In genomic region chr8:46005596-46005995, GRCm38 (mm10) we compare ENCODE assay signal across 10 mouse cellular contexts. TPM values are rescaled to one million over a fixed set of nuclear protein-coding genes. Genes with fewer than 3 reads are reported as not detected.
DNase-seq lines count a peak whose midpoint lies in the region; ATAC-seq and TF ChIP-seq lines count a peak whose summit lies in the region.
"Had no signal": no experiment of that assay in that cellular context is flagged by ENCODE, and none has a peak within 500 bp of the region (broad histone marks: within the 10 kb centered on the region; RNA-seq: fewer than 3 reads in every experiment).

Ankrd37 (minus strand) TSS chr8:46005707.

- peaks cover 3% of the 10 kb centered on the region for H3K4me1 ChIP-seq in kidney, embryonic 15.5 days
- peaks cover 2% of the 10 kb centered on the region; the same call in 1 of the 2 replicates for H3K4me1 ChIP-seq in kidney, adult 2 months (ENCODE audit: control insufficient read depth, insufficient read depth, low read length)
- peaks cover 3% of the 10 kb centered on the region; the same call in 1 of the 2 replicates for H3K4me1 ChIP-seq in hindbrain, embryonic 14.5 days (replicated peaks; ENCODE audit: control insufficient read depth, insufficient read depth, low read length)
- no peaks in the 10 kb centered on the region; the same call in 1 of the 2 replicates for H3K4me1 ChIP-seq in neural tube, embryonic 12.5 days

- no peak for TF ChIP-seq POLR2A in kidney, adult 2 months (IDR thresholded peaks at IDR 0.05; ENCODE audit: low read depth, low read length)
- TF ChIP-seq POLR2A in brain, embryonic 14.5 days (IDR thresholded peaks at IDR 0.05; ENCODE audit: borderline replicate concordance, extremely low read depth, insufficient read depth, insufficient read length, poor library complexity, severe bottlenecking), result no peak

- H3K36me3 ChIP-seq in kidney, embryonic 15.5 days, result no peaks in the 10 kb centered on the region
- no peaks in the 10 kb centered on the region for H3K36me3 ChIP-seq in kidney, adult 2 months (ENCODE audit: control insufficient read depth, insufficient read depth, low read length)
- no peaks in the 10 kb centered on the region for H3K36me3 ChIP-seq in hindbrain, embryonic 14.5 days (replicated peaks; ENCODE audit: control insufficient read depth, insufficient read depth)
- no peaks in the 10 kb centered on the region for H3K36me3 ChIP-seq in neural tube, embryonic 12.5 days

- H3K9me3 ChIP-seq in kidney, embryonic 15.5 days (replicated peaks), result no peaks in the 10 kb centered on the region
- no peaks in the 10 kb centered on the region for H3K9me3 ChIP-seq in hindbrain, embryonic 14.5 days (ENCODE audit: control insufficient read depth, low read length)
- no peaks in the 10 kb centered on the region for H3K9me3 ChIP-seq in neural tube, embryonic 12.5 days

- H3K4me3 ChIP-seq in kidney, embryonic 15.5 days (replicated peaks), result no peak within 1 kb of the TSS
- H3K4me3 ChIP-seq in kidney, adult 2 months (ENCODE audit: insufficient read depth, low read depth, low read length), result no peak within 1 kb of the TSS
- no peak within 1 kb of the TSS for H3K4me3 ChIP-seq in hindbrain, embryonic 14.5 days (replicated peaks; ENCODE audit: low read length)
- H3K4me3 ChIP-seq in neural tube, embryonic 12.5 days, result no peak within 1 kb of the TSS
- no peak within 1 kb of the TSS for H3K4me3 ChIP-seq in left cerebral cortex, adult 2 months

- intact Hi-C loops in left cerebral cortex, adult 2 months (cut with DNase I), result no loop called here

- no peak within 1 kb of the TSS for H3K9ac ChIP-seq in kidney, embryonic 15.5 days
- H3K9ac ChIP-seq in hindbrain, embryonic 14.5 days, result no peak within 1 kb of the TSS
- no peak within 1 kb of the TSS for H3K9ac ChIP-seq in neural tube, embryonic 12.5 days

- H3K27ac ChIP-seq in kidney, embryonic 15.5 days, result no peak within 1 kb of the TSS
- no peak within 1 kb of the TSS for H3K27ac ChIP-seq in kidney, adult 2 months (ENCODE audit: insufficient read depth, low read depth, low read length)
- no peak within 1 kb of the TSS for H3K27ac ChIP-seq in hindbrain, embryonic 14.5 days
- no peak within 1 kb of the TSS for H3K27ac ChIP-seq in neural tube, embryonic 12.5 days
- no peak within 1 kb of the TSS for H3K27ac ChIP-seq in left cerebral cortex, adult 2 months

- no peaks in the 10 kb centered on the region for H3K27me3 ChIP-seq in kidney, embryonic 15.5 days
- no peaks in the 10 kb centered on the region for H3K27me3 ChIP-seq in kidney, adult 2 months (replicated peaks; ENCODE audit: control insufficient read depth, insufficient read depth, low read length)
- H3K27me3 ChIP-seq in hindbrain, embryonic 14.5 days (ENCODE audit: control insufficient read depth, insufficient read depth, low read length), result no peaks in the 10 kb centered on the region
- H3K27me3 ChIP-seq in neural tube, embryonic 12.5 days (replicated peaks), result no peaks in the 10 kb centered on the region

- DNase-seq in kidney, adult 2 months, result no peak
- no peak for DNase-seq in brain, embryonic 14.5 days (ENCODE audit: low read depth)
- no peak for DNase-seq in hindbrain, embryonic 14.5 days (ENCODE audit: low spot score)
- no peak for DNase-seq in embryo, embryonic 10 days (ENCODE audit: low spot score)
- DNase-seq in gastrocnemius, postnatal 25 days, result no peak
- no peak for DNase-seq in left cerebral cortex, adult 2 months (ENCODE audit: extremely low spot score in 1 of 2, low spot score in 2 of 2)
- DNase-seq: cerebellum, adult 11-12 months; kidney, adult 11 months had no signal

- H3K4me2 ChIP-seq in kidney, embryonic 15.5 days, result no peak within 1 kb of the TSS
- no peak within 1 kb of the TSS for H3K4me2 ChIP-seq in hindbrain, embryonic 14.5 days (replicated peaks)
- no peak within 1 kb of the TSS for H3K4me2 ChIP-seq in neural tube, embryonic 12.5 days (replicated peaks)

- no peak for ATAC-seq in kidney, embryonic 15.5 days (replicated peaks; ENCODE audit: low FRiP score)
- no peak for ATAC-seq in hindbrain, embryonic 14.5 days (ENCODE audit: low FRiP score)
- no peak for ATAC-seq in neural tube, embryonic 12.5 days (ENCODE audit: low FRiP score, low read depth)

- no peak for TF ChIP-seq CTCF in kidney, adult 2 months (conservative IDR thresholded peaks at IDR 0.05; ENCODE audit: insufficient read depth, insufficient read length, low read depth, low read length)
- TF ChIP-seq CTCF in brain, embryonic 14.5 days (IDR thresholded peaks at IDR 0.05; ENCODE audit: borderline replicate concordance, extremely low read depth, insufficient read depth, insufficient read length), result no peak
- TF ChIP-seq CTCF in left cerebral cortex, adult 2 months (IDR thresholded peaks at IDR 0.05), result no peak

- 68% methylated on average over 4 of the region's 4 CpGs for WGBS in kidney, embryonic 15.5 days
- 68% methylated on average over 4 of the region's 4 CpGs for WGBS in kidney, adult 2 months
- WGBS in hindbrain, embryonic 14.5 days, result 83% methylated on average over 4 of the region's 4 CpGs
- WGBS in neural tube, embryonic 12.5 days, result 76% methylated on average over 4 of the region's 4 CpGs

RNA-seq across cellular contexts. Expression of gene Ankrd37, which starts in this region (rescaled TPM):
- polyA plus RNA-seq in kidney, embryonic 15.5 days (2015; fragmentation: Nextera tagmentation; extraction: Ambion mirVana), result 23.6 and 24.9 TPM in 2 replicates
- polyA plus RNA-seq in kidney, adult 2 months (2012; rRNA removed), result 1.5 and 1.8 TPM in 2 replicates
- 18.3 and 19.8 TPM in 2 replicates for polyA plus RNA-seq in brain, embryonic 14.5 days (2012; rRNA removed)
- polyA plus RNA-seq in hindbrain, embryonic 14.5 days (2014; fragmentation: Nextera tagmentation; extraction: Ambion mirVana), result 30.1 and 31.7 TPM in 2 replicates
- 18.5 and 23.5 TPM in 2 replicates for polyA plus RNA-seq in neural tube, embryonic 12.5 days (2016; fragmentation: Nextera tagmentation; extraction: Ambion mirVana)
- 1 to 10 TPM; 2.2 to 3.2 TPM for total RNA-seq in gastrocnemius, postnatal 25 days (2021)
- 1 to 10 TPM; 7.1 to 8.2 TPM for total RNA-seq in left cerebral cortex, adult 2 months (2021)
